Mouse (Mus musculus) neural tube, embryonic 11.5 days (tissue): ENCODE results near the gene Sec62. TPM values are rescaled to one million over a fixed set of nuclear protein-coding genes. Genes with fewer than 3 reads are reported as not detected.

Experiments
- ATAC-seq: fragments of 200-750 bp; cut with Nextera tagmentation; 2 replicates; pipeline ENCODE4 v1.8.0; 2017; ENCODE audit warnings: moderate number of reproducible peaks, mild to moderate bottlenecking, moderate TSS enrichment, moderate library complexity; ENCODE audit not compliant: insufficient read depth, low FRiP score, low TSS enrichment
- DNase-seq: peaks from one replicate; pipeline ENCODE4 v3.0.0-alpha.2; 2015; ENCODE audit warnings: low spot score
- H3K27ac ChIP-seq: fragments of 300-500 bp; sonication (generic); 2 replicates; pipeline ENCODE4 v1.5.1; 2014; ENCODE audit warnings: low read depth, mild to moderate bottlenecking, low read length
- H3K27me3 ChIP-seq: fragments of 300-500 bp; sonication (generic); 2 replicates; pipeline ENCODE4 v1.6.1; 2014; ENCODE audit warnings: mild to moderate bottlenecking, low read length, mixed read lengths; ENCODE audit not compliant: control insufficient read depth, insufficient read depth
- H3K36me3 ChIP-seq: fragments of 300-500 bp; sonication (generic); 2 replicates; pipeline ENCODE4 v1.6.1; 2014; ENCODE audit warnings: mild to moderate bottlenecking, low read length, moderate library complexity, mixed read lengths; ENCODE audit not compliant: control insufficient read depth, insufficient read depth
- H3K4me1 ChIP-seq: fragments of 300-500 bp; sonication (generic); 2 replicates; pipeline ENCODE4 v1.6.1; 2014; ENCODE audit warnings: low read length, mixed read lengths; ENCODE audit not compliant: control insufficient read depth, insufficient read depth
- H3K4me2 ChIP-seq: fragments of 300-500 bp; sonication (generic); 2 replicates; pipeline ENCODE4 v1.6.1; 2014; ENCODE audit warnings: low read depth, mild to moderate bottlenecking, moderate library complexity
- H3K4me3 ChIP-seq: fragments of 300-500 bp; sonication (generic); 2 replicates; pipeline ENCODE4 v1.5.1; 2014; ENCODE audit warnings: low read depth, low read length
- H3K9ac ChIP-seq: fragments of 300-500 bp; sonication (generic); 2 replicates; pipeline ENCODE4 v1.6.1; 2014; ENCODE audit warnings: mild to moderate bottlenecking, low read length
- H3K9me3 ChIP-seq: fragments of 300-500 bp; sonication (generic); 2 replicates; pipeline ENCODE4 v1.6.1; 2016; ENCODE audit warnings: low read length; ENCODE audit not compliant: control insufficient read depth
- WGBS: fragments of 180-500 bp; shearing (Covaris S2); extraction: QIAGEN DNeasy Blood & Tissue Kit; methylation state at CpG from one replicate; pipeline ENCODE4 v1.1.7; 2014; 5-methylcytosine and 5-hydroxymethylcytosine counted together
- polyA plus RNA-seq: library from polyadenylated mRNA; unstranded; fragments of >200 nt; fragmentation: Nextera tagmentation; extraction: Ambion mirVana; gene quantifications from 2 replicates; pipeline ENCODE4 v1.2.1, GENCODE M21; 2014

Sec62 gene
- polyA plus RNA-seq, 1 experiment from 2014 or later: 60.8 TPM

- no peaks in the 10 kb centered on the region for H3K9me3 ChIP-seq
- ATAC-seq (no peak), DNase-seq (no peak)
- no peak overlapping the region for H3K4me2 ChIP-seq
- H3K4me1 ChIP-seq: no peaks in the 10 kb centered on the region
- no peaks in the 10 kb centered on the region for H3K27me3 ChIP-seq
- peaks cover 16% of the 10 kb centered on the region for H3K36me3 ChIP-seq
- no peak overlapping the region for H3K9ac ChIP-seq
- no peak overlapping the region for H3K4me3 ChIP-seq
- H3K27ac ChIP-seq: no peak overlapping the region
- 95% methylated on average over 16 of the region's 16 CpGs for WGBS
Observed at GRCm38 (mm10) chr3:30818630-30819125, 26.0 kb downstream of the Sec62 start.

- H3K36me3 ChIP-seq: peaks cover 14% of the 10 kb centered on the region
- ATAC-seq (no peak), DNase-seq (no peak)
- no peaks in the 10 kb centered on the region for H3K4me1 ChIP-seq
- H3K4me2 ChIP-seq: no peak overlapping the region
- H3K9ac ChIP-seq: no peak overlapping the region
- no peaks in the 10 kb centered on the region for H3K27me3 ChIP-seq
- no peak overlapping the region for H3K27ac ChIP-seq
- H3K4me3 ChIP-seq: no peak overlapping the region
- WGBS: 94% methylated on average over 8 of the region's 8 CpGs
- H3K9me3 ChIP-seq: no peaks in the 10 kb centered on the region
Observed at GRCm38 (mm10) chr3:30822163-30822562, 29.5 kb downstream of the Sec62 start.

GRCm38 (mm10) chr3:30826069-30826468 is 33.4 kb downstream of the Sec62 start:
- Histone ChIP-seq H3K36me3 (peaks cover 5% of the 10 kb centered on the region), H3K9me3 (no peaks in the 10 kb centered on the region), H3K27me3 (no peaks in the 10 kb centered on the region), H3K4me2 (no peak overlapping the region), H3K9ac (no peak overlapping the region), H3K27ac (no peak overlapping the region), H3K4me1 (no peaks in the 10 kb centered on the region), H3K4me3 (no peak overlapping the region)
- DNase-seq (no peak), ATAC-seq (no peak)
- 94% methylated on average over 5 of the region's 5 CpGs for WGBS

GRCm38 (mm10) chr3:30831848-30832606 is 39.4 kb downstream of the Sec62 start:
- no peak for DNase-seq
- no peak overlapping the region for H3K27ac ChIP-seq
- no peaks in the 10 kb centered on the region for H3K36me3 ChIP-seq
- H3K9ac ChIP-seq: no peak overlapping the region
- no peaks in the 10 kb centered on the region for H3K9me3 ChIP-seq
- H3K4me3 ChIP-seq: no peak overlapping the region
- H3K27me3 ChIP-seq: no peaks in the 10 kb centered on the region
- 76% methylated on average over 15 of the region's 15 CpGs for whole genome bisulfite sequencing
- H3K4me1 ChIP-seq: no peaks in the 10 kb centered on the region
- ATAC-seq: no peak
- no peak overlapping the region for H3K4me2 ChIP-seq

GRCm38 (mm10) chr3:30833254-30833653 is 40.6 kb downstream of the Sec62 start:
- ATAC-seq (no peak), DNase-seq (no peak)
- Histone ChIP-seq H3K36me3 (no peaks in the 10 kb centered on the region), H3K9me3 (no peaks in the 10 kb centered on the region), H3K4me2 (no peak overlapping the region), H3K27ac (no peak overlapping the region), H3K4me3 (no peak overlapping the region), H3K27me3 (no peaks in the 10 kb centered on the region), H3K9ac (no peak overlapping the region), H3K4me1 (no peaks in the 10 kb centered on the region)
- 85% methylated on average over 3 of the region's 3 CpGs for WGBS

- no peak overlapping the region for H3K9ac ChIP-seq
- no peaks in the 10 kb centered on the region for H3K36me3 ChIP-seq
- H3K27ac ChIP-seq: no peak overlapping the region
- 58% methylated on average over 2 of the region's 2 CpGs for WGBS
- DNase-seq (no peak), ATAC-seq (no peak)
- no peak overlapping the region for H3K4me2 ChIP-seq
- H3K27me3 ChIP-seq: no peaks in the 10 kb centered on the region
- H3K9me3 ChIP-seq: no peaks in the 10 kb centered on the region
- no peaks in the 10 kb centered on the region for H3K4me1 ChIP-seq
- H3K4me3 ChIP-seq: no peak overlapping the region
Observed at GRCm38 (mm10) chr3:30845755-30846154, 53.1 kb downstream of the Sec62 start.

GRCm38 (mm10) chr3:30847413-30847812 is 54.7 kb downstream of the Sec62 start:
- Histone ChIP-seq H3K27me3 (no peaks in the 10 kb centered on the region), H3K4me3 (no peak overlapping the region), H3K4me2 (no peak overlapping the region), H3K9me3 (no peaks in the 10 kb centered on the region), H3K36me3 (no peaks in the 10 kb centered on the region), H3K4me1 (no peaks in the 10 kb centered on the region), H3K9ac (no peak overlapping the region), H3K27ac (no peak overlapping the region)
- WGBS: 55% methylated on average over 1 of the region's 1 CpGs
- ATAC-seq (no peak), DNase-seq (no peak)

- no peak for ATAC-seq
- H3K36me3 ChIP-seq: no peaks in the 10 kb centered on the region
- 76% methylated on average over 4 of the region's 6 CpGs for WGBS
- no peak overlapping the region for H3K9ac ChIP-seq
- peaks cover 14% of the 10 kb centered on the region for H3K27me3 ChIP-seq
- H3K4me3 ChIP-seq: no peak overlapping the region
- H3K4me1 ChIP-seq: 0 out of 2 replicates have a peak, but pooled peaks cover 3% of the 10 kb centered on the region
- no peak for DNase-seq
- no peak overlapping the region for H3K27ac ChIP-seq
- H3K9me3 ChIP-seq: no peaks in the 10 kb centered on the region
- H3K4me2 ChIP-seq: no peak overlapping the region
Observed at GRCm38 (mm10) chr3:30851422-30851821, 58.7 kb downstream of the Sec62 start.

- Histone ChIP-seq H3K9ac (no peak overlapping the region), H3K27me3 (peaks cover 19% of the 10 kb centered on the region), H3K36me3 (no peaks in the 10 kb centered on the region), H3K4me2 (no peak overlapping the region), H3K4me3 (no peak overlapping the region), H3K27ac (no peak overlapping the region), H3K9me3 (no peaks in the 10 kb centered on the region), H3K4me1 (0 out of 2 replicates have a peak, but pooled peaks cover 3% of the 10 kb centered on the region)
- no peak for ATAC-seq
- 95% methylated on average over 5 of the region's 5 CpGs for WGBS
- no peak for DNase-seq
Observed at GRCm38 (mm10) chr3:30853596-30853995, 60.9 kb downstream of the Sec62 start.
